Mouse (Mus musculus) T-helper 1 cell (primary cell): ENCODE data around the gene Ltbp1.

Experiments
- in situ Hi-C: fragments of 300-600 bp; cut with MboI, MseI; formaldehyde crosslinking; loops from one replicate; pipeline ENCODE4 v1.15.1; 2025; ENCODE audit warnings: high pct_unique_total_duplicates

The Ltbp1 gene

DNA sequence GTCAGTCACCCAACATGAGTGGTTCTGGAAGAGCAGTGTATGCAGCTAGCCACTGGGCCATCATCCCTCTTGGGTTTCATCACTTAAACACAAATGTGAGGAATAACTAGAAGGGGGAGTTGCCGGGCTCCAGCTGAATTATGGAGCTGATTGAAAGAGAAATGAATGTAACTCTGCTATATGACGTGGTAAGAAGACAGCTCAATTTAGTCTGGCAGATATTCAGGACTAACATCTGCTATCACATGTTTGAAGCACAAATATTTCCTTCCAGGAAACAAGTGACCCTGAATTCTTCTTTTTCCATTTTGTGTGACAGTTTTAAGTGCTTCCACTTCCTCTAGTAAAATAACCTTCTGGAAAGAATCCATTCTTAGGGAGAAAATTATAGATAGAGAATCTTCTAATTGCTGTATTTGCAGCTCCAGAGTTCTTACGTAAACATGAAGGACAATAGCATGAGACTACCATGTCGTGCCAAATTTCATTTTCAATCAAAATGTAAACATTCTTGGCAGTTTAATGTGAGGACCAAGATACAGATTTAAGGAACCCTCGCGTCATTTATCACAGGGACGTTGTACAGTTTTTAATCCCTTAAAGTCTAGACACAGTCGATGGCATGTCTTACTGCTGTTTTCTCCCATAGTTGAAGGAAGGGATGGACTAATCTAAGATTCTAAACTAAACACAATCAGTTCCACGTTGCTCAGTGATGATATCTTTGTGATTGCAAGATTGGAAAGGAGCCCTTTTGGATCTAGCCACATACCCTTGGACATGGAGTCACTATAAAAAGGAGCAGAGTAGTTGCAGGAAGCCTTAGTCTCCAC, 279.7 kb downstream of the Ltbp1 start:
- in situ Hi-C loops = no loop called here

- in situ Hi-C loops = no loop called here
Measured at GRCm38 (mm10) chr17:75292986-75293385, 287.6 kb downstream of the Ltbp1 start.

DNA sequence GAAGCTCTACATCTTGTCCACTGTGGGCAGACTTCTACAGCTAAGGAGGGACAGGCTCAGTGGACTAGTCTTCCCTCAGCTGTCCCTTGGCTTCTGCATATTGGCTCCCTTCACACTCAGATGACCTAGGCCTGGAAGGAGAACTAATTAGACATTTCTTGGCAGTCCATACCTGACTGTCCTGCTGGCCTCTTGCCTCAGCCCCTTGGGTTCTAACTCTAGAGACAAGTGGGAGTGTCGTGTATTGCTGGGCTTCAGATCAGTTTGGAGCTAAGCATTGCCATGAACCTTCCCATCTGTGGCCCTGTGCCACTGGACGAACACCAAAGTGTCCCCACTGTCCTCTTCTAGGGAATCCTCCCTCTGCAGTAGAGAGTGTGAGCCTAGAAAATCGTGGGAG, 288.4 kb downstream of the Ltbp1 start:
- in situ Hi-C loops = no loop called here

DNA sequence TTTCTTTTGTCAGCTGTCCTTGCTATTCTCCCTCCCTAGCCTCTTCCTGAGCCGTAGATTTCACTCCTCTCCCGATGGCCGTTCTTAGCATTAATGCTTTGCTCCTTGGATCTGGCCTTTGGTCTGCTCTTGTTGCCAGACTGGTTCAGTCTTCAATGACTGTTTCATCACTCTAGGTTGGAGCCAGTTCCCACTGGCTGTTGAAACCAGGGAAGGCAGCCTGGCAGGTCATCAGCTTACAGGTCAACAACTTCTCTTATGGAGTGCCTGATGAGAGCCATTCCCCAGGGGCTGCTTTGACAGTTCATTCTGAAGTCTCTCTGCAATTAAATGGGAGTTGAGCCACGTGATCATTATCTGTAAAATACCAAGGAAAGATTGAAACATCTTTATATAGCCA, 295.5 kb downstream of the Ltbp1 start:
- in situ Hi-C loops = no loop called here

GRCm38 (mm10) chr17:75304807-75305420, 299.5 kb downstream of the Ltbp1 start:
- in situ Hi-C loops = no loop called here

- in situ Hi-C loops = no loop called here
Measured at GRCm38 (mm10) chr17:75305714-75306113, 300.3 kb downstream of the Ltbp1 start.

GRCm38 (mm10) chr17:75307070-75308011, 302.0 kb downstream of the Ltbp1 start:
- in situ Hi-C loops = no loop called here

GRCm38 (mm10) chr17:75317106-75317505, 311.7 kb downstream of the Ltbp1 start:
- in situ Hi-C loops = no loop called here

- in situ Hi-C loops = no loop called here
Measured at GRCm38 (mm10) chr17:75323229-75323628, 317.9 kb downstream of the Ltbp1 start.

GRCm38 (mm10) chr17:75323766-75324165, 318.4 kb downstream of the Ltbp1 start:
- in situ Hi-C loops = no loop called here

GRCm38 (mm10) chr17:75328102-75328639, 322.8 kb downstream of the Ltbp1 start:
- in situ Hi-C loops = loop anchor here (25.0 kb wide), 1 partner anchor 1191 kb away; no protein-coding TSS in a partner anchor

- in situ Hi-C loops = loop anchor here (25.0 kb wide), 1 partner anchor 1193 kb away; no protein-coding TSS in a partner anchor
Measured at GRCm38 (mm10) chr17:75330366-75330765, 325.0 kb downstream of the Ltbp1 start.

DNA sequence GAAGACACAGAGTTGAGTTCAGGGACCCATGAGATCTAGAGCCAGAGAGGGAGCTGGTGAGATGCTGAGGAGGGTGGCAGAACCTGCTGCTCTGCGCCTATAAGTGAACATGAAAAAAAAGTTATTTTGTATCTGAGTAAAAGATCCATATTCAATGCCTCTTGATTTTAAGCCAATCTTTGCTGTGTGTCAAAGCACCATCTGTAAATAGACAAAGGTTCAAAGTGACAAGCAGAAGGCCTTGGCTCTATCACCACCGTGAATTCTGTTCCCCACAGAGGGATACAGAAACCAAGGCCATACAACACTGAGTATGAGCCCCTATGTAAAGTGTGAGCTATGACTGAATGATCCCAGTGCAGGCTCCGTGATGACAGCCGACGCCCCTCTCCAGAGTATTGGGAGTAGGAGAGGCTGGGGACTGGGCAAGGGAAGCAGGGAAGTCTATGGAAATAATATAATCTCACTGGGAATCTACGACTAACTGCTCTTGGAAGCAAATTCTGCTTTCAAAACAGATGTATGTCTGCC, 326.1 kb downstream of the Ltbp1 start:
- in situ Hi-C loops = loop anchor here (25.0 kb wide), 1 partner anchor 1194 kb away; no protein-coding TSS in a partner anchor

DNA sequence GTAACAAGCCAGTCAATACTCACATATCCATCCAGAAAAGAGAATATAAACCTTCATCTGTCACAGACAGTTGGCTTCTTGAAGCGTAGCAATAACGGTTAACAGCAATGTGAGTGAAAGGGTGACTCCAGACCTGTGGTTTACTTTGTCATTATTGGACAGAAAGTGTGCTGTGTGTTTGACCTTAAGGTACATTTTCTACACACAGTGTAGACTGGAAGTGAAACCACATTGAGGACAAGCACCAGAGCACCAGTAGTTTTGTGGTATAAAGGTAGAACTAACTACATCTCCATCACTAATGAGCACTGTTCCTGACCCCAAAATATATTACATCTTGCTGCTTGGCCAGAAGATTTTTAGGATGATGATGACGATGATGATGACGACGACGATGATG, 326.9 kb downstream of the Ltbp1 start:
- in situ Hi-C loops = loop anchor here (25.0 kb wide), 1 partner anchor 1195 kb away; no protein-coding TSS in a partner anchor

DNA sequence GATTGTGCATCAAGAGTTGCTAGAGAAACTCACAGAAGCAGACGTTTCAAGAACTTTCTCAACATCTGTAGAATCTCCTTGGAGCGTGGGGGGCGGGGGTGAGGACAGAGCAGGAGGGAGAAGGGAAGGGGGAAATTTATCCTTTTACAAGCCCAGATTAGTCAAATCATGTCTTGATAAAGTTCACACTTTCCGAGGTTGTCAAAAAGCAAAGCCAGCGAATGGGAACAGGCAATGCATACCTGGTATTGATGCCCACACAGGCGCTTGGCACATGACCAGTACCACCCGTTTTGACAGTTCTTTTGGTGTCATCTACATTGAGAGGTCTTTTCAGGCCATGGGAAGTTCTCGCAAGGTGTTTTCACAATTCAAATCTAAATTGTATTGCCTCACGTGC, 327.6 kb downstream of the Ltbp1 start:
- in situ Hi-C loops = loop anchor here (25.0 kb wide), 1 partner anchor 1196 kb away; no protein-coding TSS in a partner anchor

- in situ Hi-C loops = loop anchor here (25.0 kb wide), 1 partner anchor 1196 kb away; no protein-coding TSS in a partner anchor
Measured at GRCm38 (mm10) chr17:75333759-75334158, 328.4 kb downstream of the Ltbp1 start.

GRCm38 (mm10) chr17:75335649-75336048, 330.3 kb downstream of the Ltbp1 start:
- in situ Hi-C loops = loop anchor here (25.0 kb wide), 1 partner anchor 1198 kb away; no protein-coding TSS in a partner anchor

DNA sequence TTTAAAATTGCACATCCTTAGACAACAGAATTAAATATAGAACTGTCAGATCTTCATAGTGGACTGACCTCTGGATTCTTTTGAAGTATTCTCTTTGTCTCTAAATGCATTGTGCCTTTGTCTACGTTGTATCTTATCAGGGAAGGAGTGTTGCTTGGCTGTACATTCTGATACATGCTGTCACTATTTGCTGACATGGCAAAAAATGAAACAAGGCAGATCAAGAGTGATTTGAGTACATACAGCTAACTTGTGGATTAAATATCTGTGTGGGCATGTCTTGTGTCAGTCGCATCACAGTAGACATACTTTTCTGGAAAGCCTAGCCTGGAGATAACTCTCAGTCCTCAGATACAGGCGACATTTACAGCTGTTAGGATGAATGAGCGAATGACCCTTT, 335.9 kb downstream of the Ltbp1 start:
- in situ Hi-C loops = loop anchor here (25.0 kb wide), 1 partner anchor 1204 kb away; no protein-coding TSS in a partner anchor

DNA sequence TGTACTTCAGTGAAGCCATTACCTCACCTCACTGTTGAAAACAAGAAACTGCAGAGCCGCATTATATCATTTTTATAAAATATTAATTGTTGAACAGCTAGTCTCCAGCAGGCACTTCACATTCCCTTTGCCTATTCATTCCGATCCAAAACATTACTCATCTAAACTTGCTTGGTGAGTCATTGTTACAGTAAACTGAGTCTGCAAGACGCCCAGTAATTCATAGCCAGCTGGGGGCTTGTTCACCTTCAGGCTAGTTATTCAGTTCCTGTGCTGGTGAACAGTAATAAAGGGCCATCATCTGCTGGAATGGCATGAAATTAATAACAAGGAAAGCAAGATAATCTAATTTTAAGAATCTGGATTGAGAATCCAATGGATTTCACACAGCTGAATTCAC, 339.7 kb downstream of the Ltbp1 start:
- in situ Hi-C loops = loop anchor here (25.0 kb wide), 1 partner anchor 1208 kb away; no protein-coding TSS in a partner anchor

GRCm38 (mm10) chr17:75347414-75347813, 342.0 kb downstream of the Ltbp1 start:
- in situ Hi-C loops = loop anchor here (25.0 kb wide), 1 partner anchor 1210 kb away; no protein-coding TSS in a partner anchor

DNA sequence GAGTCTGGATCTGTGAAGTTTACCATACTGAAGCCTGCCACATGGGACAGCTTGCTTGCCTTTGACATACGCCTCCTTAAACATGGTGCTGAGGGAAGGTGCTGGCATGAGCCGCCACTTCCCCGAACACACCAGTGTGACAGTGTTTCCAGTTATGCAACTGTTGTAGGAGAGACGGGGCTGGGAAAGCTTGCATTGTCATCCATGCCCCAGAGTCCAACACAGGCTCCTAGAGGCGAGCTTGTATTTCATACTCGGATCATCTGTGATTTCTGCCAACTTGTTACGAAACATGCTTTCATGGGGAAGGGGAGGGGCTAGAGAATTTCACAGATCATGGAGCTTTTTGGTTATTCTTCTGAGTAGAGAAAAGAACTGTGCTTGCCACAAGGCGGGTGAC, 343.7 kb downstream of the Ltbp1 start:
- in situ Hi-C loops = loop anchor here (25.0 kb wide), 1 partner anchor 1212 kb away; no protein-coding TSS in a partner anchor
